Mouse (Mus musculus): ENCODE data around the gene Tcaim.

- TF ChIP-seq CTCF (IDR thresholded peaks at IDR 0.05; ENCODE audit: borderline replicate concordance, insufficient read depth, low read depth, low read length) (no peak), POLR2A (IDR thresholded peaks at IDR 0.05; ENCODE audit: borderline replicate concordance, insufficient read depth, low read length) (no peak)
These were observed 10.0 kb downstream of the Tcaim start for GRCm38 (mm10) chr9:122815239-122815851.

Measured in cerebellum, adult 2 months (tissue).